Mouse (Mus musculus): Measurements from ENCODE around the gene Idua.

Gene Idua

GRCm38 (mm10) chr5:108654444-108654990 lies 5.6 kb upstream of the Idua start:
- DNase-seq (ENCODE audit: low read depth), result no peak

GRCm38 (mm10) chr5:108655381-108655780 lies 4.8 kb upstream of the Idua start:
- DNase-seq (ENCODE audit: low read depth), result no peak

GRCm38 (mm10) chr5:108655891-108656650 lies 4.1 kb upstream of the Idua start:
- no peak for DNase-seq (ENCODE audit: low read depth)

GRCm38 (mm10) chr5:108657406-108657805 lies 2.7 kb upstream of the Idua start:
- no peak for DNase-seq (ENCODE audit: low read depth)

- no peak for DNase-seq (ENCODE audit: low read depth)
Observed at GRCm38 (mm10) chr5:108658611-108659010, 1.5 kb upstream of the Idua start.

GRCm38 (mm10) chr5:108660632-108661268 lies 619 bp downstream of the Idua start:
- peak; percentile 88 for DNase-seq (ENCODE audit: low read depth)

- no peak for DNase-seq (ENCODE audit: low read depth)
Observed at GRCm38 (mm10) chr5:108662772-108663171, 2.6 kb downstream of the Idua start.

- no peak for DNase-seq (ENCODE audit: low read depth)
Observed at GRCm38 (mm10) chr5:108665066-108665465, 4.9 kb downstream of the Idua start.

GRCm38 (mm10) chr5:108667370-108667769 lies 7.2 kb downstream of the Idua start:
- DNase-seq (ENCODE audit: low read depth), result no peak

- DNase-seq (ENCODE audit: low read depth), result no peak
Observed at GRCm38 (mm10) chr5:108668387-108668932, 8.3 kb downstream of the Idua start.

- DNase-seq (ENCODE audit: low read depth), result peak; percentile 91
Observed at GRCm38 (mm10) chr5:108668977-108669936, 9.1 kb downstream of the Idua start, which contains the start of gene Dgkq. Gene Dgkq, minus strand, starts transcription at chr5:108669672.

- DNase-seq (ENCODE audit: low read depth), result no peak
Observed at GRCm38 (mm10) chr5:108669986-108670385, 9.9 kb downstream of the Idua start.

- DNase-seq (ENCODE audit: low read depth), result peak; percentile 81
Observed at GRCm38 (mm10) chr5:108670785-108671184, 10.7 kb downstream of the Idua start.

GRCm38 (mm10) chr5:108671757-108672156 lies 11.6 kb downstream of the Idua start:
- no peak for DNase-seq (ENCODE audit: low read depth)

GRCm38 (mm10) chr5:108674624-108675023 lies 14.5 kb downstream of the Idua start:
- no peak for DNase-seq (ENCODE audit: low read depth)

- DNase-seq (ENCODE audit: low read depth), result no peak
Observed at GRCm38 (mm10) chr5:108675251-108675816, 15.2 kb downstream of the Idua start, which contains the start of gene Slc26a1. Gene Slc26a1, minus strand, starts transcription at chr5:108675569.

GRCm38 (mm10) chr5:108676772-108677498 lies 16.8 kb downstream of the Idua start:
- no peak for DNase-seq (ENCODE audit: low read depth)

- DNase-seq (ENCODE audit: low read depth), result no peak
Observed at GRCm38 (mm10) chr5:108677605-108678295, 17.6 kb downstream of the Idua start.

- no peak for DNase-seq (ENCODE audit: low read depth)
Observed at GRCm38 (mm10) chr5:108678296-108678854, 18.2 kb downstream of the Idua start.

GRCm38 (mm10) chr5:108679909-108680308 lies 19.8 kb downstream of the Idua start:
- no peak for DNase-seq (ENCODE audit: low read depth)
